7 mouse cellular contexts compared by ENCODE assay signal in genomic region chr1:87755641-87756470, GRCm38 (mm10). TPM values are rescaled to one million over a fixed set of nuclear protein-coding genes. Genes with fewer than 3 reads are reported as not detected.
DNase-seq lines count a peak whose midpoint lies in the region; ATAC-seq lines count a peak whose summit lies in the region.

Atg16l1 (plus strand) TSS chr1:87755870.

- WGBS in embryonic facial prominence, embryonic 12.5 days = under 1% methylated on average over 79 of the region's 79 CpGs
- WGBS in limb, embryonic 11.5 days = 1% methylated on average over 77 of the region's 79 CpGs
- 1% methylated on average over 79 of the region's 79 CpGs for WGBS in midbrain, embryonic 14.5 days

- H3K36me3 ChIP-seq in embryonic facial prominence, embryonic 12.5 days = peaks cover 19% of the 10 kb centered on the region
- 0 out of 2 replicates have a peak, but pooled peaks cover 2% of the 10 kb centered on the region for H3K36me3 ChIP-seq in limb, embryonic 11.5 days (ENCODE audit: control insufficient read depth, insufficient read depth, low read length)
- peaks cover 16% of the 10 kb centered on the region for H3K36me3 ChIP-seq in midbrain, embryonic 14.5 days (ENCODE audit: control insufficient read depth, insufficient read depth, low read length)

- H3K4me3 ChIP-seq in embryonic facial prominence, embryonic 12.5 days = peak within 1 kb of the TSS; percentile 99
- H3K4me3 ChIP-seq in limb, embryonic 11.5 days (ENCODE audit: low read depth, low read length) = peak within 1 kb of the TSS; percentile 82
- peak within 1 kb of the TSS; percentile 95 for H3K4me3 ChIP-seq in midbrain, embryonic 14.5 days (replicated peaks; ENCODE audit: low read depth, low read length)

- DNase-seq in adrenal gland, postnatal 25 days = peak; percentile 93
- peak; percentile 99 for DNase-seq in heart, adult 11 months
- peak; percentile 94 for DNase-seq in kidney, adult 18-20 months
- peak; percentile 91 for DNase-seq in limb, embryonic 11.5 days (ENCODE audit: low spot score)
- peak; percentile 99 for DNase-seq in midbrain, embryonic 14.5 days
- DNase-seq in spleen, adult 18-20 months = peak; percentile 86 to 91

- peak within 1 kb of the TSS; percentile 76 for H3K9ac ChIP-seq in embryonic facial prominence, embryonic 12.5 days
- peak within 1 kb of the TSS; percentile 83 for H3K9ac ChIP-seq in limb, embryonic 11.5 days (ENCODE audit: low read length)
- peak within 1 kb of the TSS; percentile 92 for H3K9ac ChIP-seq in midbrain, embryonic 14.5 days (replicated peaks; ENCODE audit: low read length)

- H3K27me3 ChIP-seq in embryonic facial prominence, embryonic 12.5 days = no peaks in the 10 kb centered on the region
- no peaks in the 10 kb centered on the region for H3K27me3 ChIP-seq in limb, embryonic 11.5 days (ENCODE audit: control insufficient read depth, insufficient read depth, low read length)
- no peaks in the 10 kb centered on the region for H3K27me3 ChIP-seq in midbrain, embryonic 14.5 days (ENCODE audit: control insufficient read depth, insufficient read depth, low read length)

- H3K9me3 ChIP-seq in embryonic facial prominence, embryonic 12.5 days = no peaks in the 10 kb centered on the region
- H3K9me3 ChIP-seq in limb, embryonic 11.5 days (ENCODE audit: control insufficient read depth, low read length) = no peaks in the 10 kb centered on the region
- H3K9me3 ChIP-seq in midbrain, embryonic 14.5 days (ENCODE audit: control insufficient read depth, low read length) = no peaks in the 10 kb centered on the region

- H3K27ac ChIP-seq in embryonic facial prominence, embryonic 12.5 days = peak within 1 kb of the TSS; percentile 90
- peak within 1 kb of the TSS; percentile 63 for H3K27ac ChIP-seq in limb, embryonic 11.5 days (replicated peaks; ENCODE audit: low read depth, low read length)
- peak within 1 kb of the TSS; percentile 88 for H3K27ac ChIP-seq in midbrain, embryonic 14.5 days (replicated peaks; ENCODE audit: low read depth, low read length)

- ATAC-seq in embryonic facial prominence, embryonic 12.5 days (ENCODE audit: insufficient number of reproducible peaks, insufficient read depth, low FRiP score, low TSS enrichment) = peak; percentile 97
- ATAC-seq in limb, embryonic 11.5 days (ENCODE audit: insufficient number of reproducible peaks, low FRiP score, low TSS enrichment, low read depth) = peak; percentile 96
- peak; percentile 99 for ATAC-seq in midbrain, embryonic 14.5 days (ENCODE audit: low FRiP score, low TSS enrichment)

- H3K4me1 ChIP-seq in embryonic facial prominence, embryonic 12.5 days = peaks cover 6% of the 10 kb centered on the region; the same call in 1 of the 2 replicates
- no peaks in the 10 kb centered on the region for H3K4me1 ChIP-seq in limb, embryonic 11.5 days (ENCODE audit: control insufficient read depth, insufficient read depth, low read length)
- H3K4me1 ChIP-seq in midbrain, embryonic 14.5 days (ENCODE audit: control insufficient read depth, insufficient read depth, low read length) = peaks cover 8% of the 10 kb centered on the region

- peak within 1 kb of the TSS; percentile 58 for H3K4me2 ChIP-seq in embryonic facial prominence, embryonic 12.5 days (replicated peaks)
- H3K4me2 ChIP-seq in limb, embryonic 11.5 days (ENCODE audit: low read depth, severe bottlenecking) = peak within 1 kb of the TSS; percentile 53
- peak within 1 kb of the TSS; percentile 86 for H3K4me2 ChIP-seq in midbrain, embryonic 14.5 days (ENCODE audit: low read length)

RNA-seq across cellular contexts. Expression of gene Atg16l1, which starts in this region (rescaled TPM):
- 31.7 and 39.0 TPM in 2 replicates for total RNA-seq in adrenal gland, postnatal 25 days (2021)
- polyA plus RNA-seq in embryonic facial prominence, embryonic 12.5 days (2016; fragmentation: Nextera tagmentation; extraction: Ambion mirVana) = 39.4 and 43.0 TPM in 2 replicates
- polyA plus RNA-seq in limb, embryonic 11.5 days (2014; fragmentation: Nextera tagmentation; extraction: Ambion mirVana) = 30.3 and 31.0 TPM in 2 replicates
- polyA plus RNA-seq in midbrain, embryonic 14.5 days (2014; fragmentation: Nextera tagmentation; extraction: Ambion mirVana) = 66.5 and 77.2 TPM in 2 replicates

Comparison
In these comparisons a context has a peak if more than half of its experiments do, and no peak if none do; other contexts are left out.
1. Peak in every context shown above with its lines: DNase-seq, ATAC-seq, H3K4me3 ChIP-seq and H3K27ac ChIP-seq.